Mouse (Mus musculus) midbrain, embryonic 12.5 days (tissue): ENCODE data around the gene Ackr2. TPM values are rescaled to one million over a fixed set of nuclear protein-coding genes. Genes with fewer than 3 reads are reported as not detected.
A peak's percentile ranks its signal among the peaks of the same experiment; 100 is the strongest.

Experiments used
- ATAC-seq: fragments of 200-750 bp; cut with Nextera tagmentation; 2 replicates; pipeline ENCODE4 v1.8.0; 2017; ENCODE audit warnings: low read depth, moderate TSS enrichment, moderate library complexity; ENCODE audit not compliant: low FRiP score
- H3K27ac ChIP-seq: fragments of 300-500 bp; sonication (generic); replicated peaks from 2 replicates; pipeline ENCODE4 v1.5.1; 2016; ENCODE audit warnings: mild to moderate bottlenecking
- H3K27me3 ChIP-seq: fragments of 300-500 bp; sonication (generic); 2 replicates; pipeline ENCODE4 v1.6.1; 2016; ENCODE audit warnings: mild to moderate bottlenecking
- H3K36me3 ChIP-seq: fragments of 300-500 bp; sonication (generic); 2 replicates; pipeline ENCODE4 v1.6.1; 2016
- H3K4me1 ChIP-seq: fragments of 300-500 bp; sonication (generic); 2 replicates; pipeline ENCODE4 v1.6.1; 2016
- H3K4me2 ChIP-seq: fragments of 300-500 bp; sonication (generic); replicated peaks from 2 replicates; pipeline ENCODE4 v1.6.1; 2016; ENCODE audit warnings: mild to moderate bottlenecking, moderate library complexity
- H3K4me3 ChIP-seq: fragments of 300-500 bp; sonication (generic); 2 replicates; pipeline ENCODE4 v1.5.1; 2016; ENCODE audit warnings: mild to moderate bottlenecking
- H3K9ac ChIP-seq: fragments of 300-500 bp; sonication (generic); replicated peaks from 2 replicates; pipeline ENCODE4 v1.6.1; 2016; ENCODE audit warnings: mild to moderate bottlenecking, moderate library complexity
- H3K9me3 ChIP-seq: fragments of 300-500 bp; sonication (generic); 2 replicates; pipeline ENCODE4 v1.6.1; 2016; ENCODE audit warnings: mild to moderate bottlenecking
- WGBS: fragments of 180-500 bp; shearing (Covaris S2); methylation state at CpG from one replicate; pipeline ENCODE4 v1.1.7; 2016; 5-methylcytosine and 5-hydroxymethylcytosine counted together
- polyA plus RNA-seq: library from polyadenylated mRNA; unstranded; fragments of >200 nt; fragmentation: Nextera tagmentation; extraction: Ambion mirVana; gene quantifications from 2 replicates; pipeline ENCODE4 v1.2.1, GENCODE M21; 2016

Gene Ackr2
- polyA plus RNA-seq, result 1.1 and 1.4 TPM in 2 replicates

DNA sequence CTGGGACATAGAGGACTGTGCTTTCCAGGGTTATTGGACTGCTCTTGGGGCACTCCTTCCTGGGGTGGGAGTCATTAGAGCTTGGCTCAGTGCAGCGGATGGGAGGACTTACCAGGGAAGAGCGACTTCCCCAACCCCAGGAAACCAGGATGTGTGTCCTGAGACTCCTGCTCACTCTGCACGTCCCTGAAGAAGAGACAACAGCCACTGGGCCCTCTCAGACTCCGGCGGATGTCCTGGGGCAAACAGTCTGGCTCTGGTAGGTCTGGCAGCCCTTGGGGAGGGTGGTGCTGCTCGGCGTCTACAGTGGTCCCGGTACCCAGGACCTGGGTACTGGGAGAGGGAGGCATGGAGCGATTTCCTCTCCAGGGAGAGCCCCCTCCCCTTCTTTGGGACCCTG lies at the start of gene Ackr2:
Gene Ackr2, plus strand, starts transcription at position 111 of the 400 bp plus-strand sequence.
- Histone ChIP-seq H3K4me1 (no peaks in the 10 kb centered on the region; the same call in 1 of the 2 replicates), H3K4me3 (no peak within 1 kb of the TSS), H3K27ac (no peak within 1 kb of the TSS), H3K4me2 (no peak within 1 kb of the TSS), H3K36me3 (no peaks in the 10 kb centered on the region), H3K27me3 (no peaks in the 10 kb centered on the region), H3K9me3 (no peaks in the 10 kb centered on the region), H3K9ac (no peak within 1 kb of the TSS)
- WGBS, result 81% methylated on average over 9 of the region's 9 CpGs
- ATAC-seq, result no peak

- H3K9ac ChIP-seq, result no peak overlapping the region
- H3K27me3 ChIP-seq, result no peaks in the 10 kb centered on the region
- no peak overlapping the region for H3K4me2 ChIP-seq
- H3K27ac ChIP-seq, result no peak overlapping the region
- H3K36me3 ChIP-seq, result peaks cover 28% of the 10 kb centered on the region
- H3K4me3 ChIP-seq, result no peak overlapping the region
- 97% methylated on average over 3 of the region's 3 CpGs for WGBS
- H3K4me1 ChIP-seq, result peaks cover 9% of the 10 kb centered on the region
- no peaks in the 10 kb centered on the region for H3K9me3 ChIP-seq
- no peak for ATAC-seq
These were observed 43.9 kb upstream of the Ackr2 start for GRCm38 (mm10) chr9:121854246-121854645.

- no peak; the same call in 1 of the 2 replicates for ATAC-seq
- Histone ChIP-seq H3K27me3 (no peaks in the 10 kb centered on the region), H3K4me1 (peaks cover 9% of the 10 kb centered on the region), H3K9ac (peak overlapping the region; percentile 82), H3K4me3 (peak overlapping the region; percentile 84), H3K9me3 (no peaks in the 10 kb centered on the region), H3K4me2 (peak overlapping the region; percentile 71), H3K36me3 (peaks cover 5% of the 10 kb centered on the region; the same call in 1 of the 2 replicates), H3K27ac (peak overlapping the region; percentile 96)
- 1% methylated on average over 39 of the region's 39 CpGs for WGBS
These were observed 41.3 kb upstream of the Ackr2 start for GRCm38 (mm10) chr9:121856649-121857416.

DNA sequence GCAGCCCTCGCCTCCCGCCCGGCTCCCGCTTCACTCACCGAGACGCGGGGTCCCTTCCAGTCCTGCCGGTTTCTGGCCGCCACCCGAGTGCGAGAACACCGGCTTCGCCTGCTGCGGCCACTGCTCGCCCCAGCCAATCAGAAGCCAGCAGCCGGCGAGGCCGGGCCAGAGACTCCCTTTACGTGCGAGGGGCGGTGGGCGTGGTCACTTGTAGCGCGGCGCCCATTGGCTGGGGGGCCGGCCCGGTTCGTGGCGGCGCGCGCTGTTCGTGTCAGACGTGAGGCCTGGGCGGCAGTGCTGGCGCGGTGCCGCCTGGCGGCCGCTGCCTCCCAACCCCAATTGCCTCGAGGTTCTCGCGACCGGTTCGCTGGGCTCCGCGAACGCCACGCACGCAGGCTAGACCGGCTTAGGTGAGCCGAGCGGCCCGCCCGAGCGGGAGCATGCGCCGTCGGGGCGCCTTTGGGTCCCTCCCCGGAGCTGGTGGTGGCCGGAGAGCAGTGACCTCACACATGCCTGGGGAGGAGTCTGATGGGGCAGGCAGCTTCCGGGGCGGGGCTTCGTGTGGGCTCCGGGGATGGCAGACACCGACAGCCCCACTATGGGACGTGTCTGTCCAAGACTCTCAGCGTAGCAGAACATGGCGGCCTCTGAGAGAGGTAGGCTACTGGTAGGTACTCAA lies 40.5 kb upstream of the Ackr2 start:
- Histone ChIP-seq H3K4me3 (peak overlapping the region; percentile 84), H3K4me2 (peak overlapping the region; percentile 71), H3K9ac (peak overlapping the region; percentile 82), H3K4me1 (peaks cover 9% of the 10 kb centered on the region), H3K9me3 (no peaks in the 10 kb centered on the region), H3K36me3 (no peaks in the 10 kb centered on the region), H3K27ac (peak overlapping the region; percentile 96), H3K27me3 (no peaks in the 10 kb centered on the region)
- ATAC-seq, result peak; percentile 98
- whole genome bisulfite sequencing, result 1% methylated on average over 70 of the region's 70 CpGs

DNA sequence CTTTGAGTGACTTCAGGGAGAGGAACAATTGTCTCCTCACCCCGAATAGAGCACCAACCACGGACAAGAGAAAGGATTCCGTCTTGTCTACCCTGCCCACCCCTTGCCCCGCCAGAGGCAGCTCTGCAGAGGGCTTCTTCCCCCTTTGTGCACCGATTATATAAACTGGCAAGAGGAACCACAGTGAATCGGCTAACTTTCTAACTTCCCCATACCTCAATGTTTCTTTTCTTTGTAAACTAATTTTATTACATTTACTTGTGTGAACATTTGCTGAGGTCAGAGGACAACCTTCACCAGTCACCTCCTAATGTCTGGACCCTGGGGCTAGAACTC lies 40.0 kb upstream of the Ackr2 start, which contains the start of gene Higd1a:
Gene Higd1a, minus strand, starts transcription at position 210 of the 336 bp plus-strand sequence.
- no peak for ATAC-seq
- Histone ChIP-seq H3K4me2 (peak within 1 kb of the TSS; percentile 71), H3K9ac (peak within 1 kb of the TSS; percentile 82), H3K27me3 (no peaks in the 10 kb centered on the region), H3K9me3 (no peaks in the 10 kb centered on the region), H3K36me3 (no peaks in the 10 kb centered on the region), H3K4me1 (peaks cover 9% of the 10 kb centered on the region), H3K4me3 (peak within 1 kb of the TSS; percentile 84), H3K27ac (peak within 1 kb of the TSS; percentile 96)
- WGBS, result 15% methylated on average over 6 of the region's 6 CpGs

- Histone ChIP-seq H3K4me3 (no peak overlapping the region), H3K36me3 (no peaks in the 10 kb centered on the region), H3K9ac (no peak overlapping the region), H3K27ac (no peak overlapping the region), H3K27me3 (no peaks in the 10 kb centered on the region), H3K4me2 (no peak overlapping the region), H3K4me1 (peaks cover 9% of the 10 kb centered on the region), H3K9me3 (no peaks in the 10 kb centered on the region)
- ATAC-seq, result no peak
- 95% methylated on average over 2 of the region's 2 CpGs for WGBS
These were observed 38.8 kb upstream of the Ackr2 start for GRCm38 (mm10) chr9:121859345-121859744.

DNA sequence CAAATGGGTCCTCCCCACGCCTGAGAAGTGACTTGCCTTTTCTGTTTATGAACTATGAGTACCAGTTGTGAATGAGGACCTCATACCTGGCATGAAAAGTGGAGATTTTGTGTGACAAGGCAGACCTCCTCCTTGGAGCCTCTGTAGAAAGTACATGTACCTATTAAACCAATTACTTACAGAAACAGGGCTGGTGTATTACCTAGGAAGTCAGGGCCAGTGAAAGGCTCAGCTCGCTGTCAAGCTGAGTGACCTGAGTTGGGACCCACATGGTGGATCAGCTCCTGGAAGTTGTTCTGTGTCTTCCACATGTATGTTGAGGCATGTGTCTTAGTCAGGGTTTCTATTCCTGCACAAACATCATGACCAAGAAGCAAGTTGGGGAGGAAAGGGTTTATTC lies 37.2 kb upstream of the Ackr2 start:
- Histone ChIP-seq H3K27ac (no peak overlapping the region), H3K36me3 (no peaks in the 10 kb centered on the region), H3K4me3 (no peak overlapping the region), H3K9me3 (no peaks in the 10 kb centered on the region), H3K4me2 (no peak overlapping the region), H3K27me3 (no peaks in the 10 kb centered on the region), H3K4me1 (peaks cover 9% of the 10 kb centered on the region), H3K9ac (no peak overlapping the region)
- ATAC-seq, result no peak
- WGBS, result 87% methylated on average over 2 of the region's 2 CpGs

DNA sequence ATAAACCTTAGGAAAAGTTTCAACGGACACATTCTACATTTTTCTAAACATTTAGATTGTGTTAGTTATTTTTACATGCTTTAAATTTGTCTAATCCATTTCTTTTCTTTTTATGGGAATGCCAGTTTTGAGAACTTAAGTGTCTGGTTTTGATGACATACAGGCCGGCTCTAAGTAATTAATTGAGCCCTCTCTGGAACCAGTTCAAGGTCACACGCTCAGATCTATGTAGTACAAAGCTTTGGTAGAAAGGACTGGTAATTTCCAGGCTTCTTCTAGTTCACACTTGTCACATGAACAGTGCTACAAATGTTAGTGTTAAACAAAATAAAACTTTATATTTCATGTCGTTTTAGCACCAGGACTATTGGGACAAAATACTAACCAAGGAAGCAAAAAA lies 33.3 kb upstream of the Ackr2 start:
- H3K9me3 ChIP-seq, result no peaks in the 10 kb centered on the region
- H3K36me3 ChIP-seq, result no peaks in the 10 kb centered on the region
- no peak overlapping the region for H3K4me2 ChIP-seq
- no peaks in the 10 kb centered on the region; the same call in 1 of the 2 replicates for H3K27me3 ChIP-seq
- WGBS, result 76% methylated on average over 4 of the region's 4 CpGs
- H3K4me1 ChIP-seq, result 0 out of 2 replicates have a peak, but pooled peaks cover 3% of the 10 kb centered on the region
- H3K9ac ChIP-seq, result no peak overlapping the region
- H3K4me3 ChIP-seq, result no peak overlapping the region
- no peak for ATAC-seq
- no peak overlapping the region for H3K27ac ChIP-seq

GRCm38 (mm10) chr9:121865425-121866008 lies 32.6 kb upstream of the Ackr2 start:
- Histone ChIP-seq H3K27ac (no peak overlapping the region), H3K9me3 (no peaks in the 10 kb centered on the region), H3K36me3 (no peaks in the 10 kb centered on the region), H3K4me3 (no peak overlapping the region), H3K4me1 (0 out of 2 replicates have a peak, but pooled peaks cover 6% of the 10 kb centered on the region), H3K27me3 (no peaks in the 10 kb centered on the region; the same call in 1 of the 2 replicates), H3K9ac (no peak overlapping the region), H3K4me2 (no peak overlapping the region)
- WGBS, result 55% methylated on average over 3 of the region's 3 CpGs
- ATAC-seq, result no peak

DNA sequence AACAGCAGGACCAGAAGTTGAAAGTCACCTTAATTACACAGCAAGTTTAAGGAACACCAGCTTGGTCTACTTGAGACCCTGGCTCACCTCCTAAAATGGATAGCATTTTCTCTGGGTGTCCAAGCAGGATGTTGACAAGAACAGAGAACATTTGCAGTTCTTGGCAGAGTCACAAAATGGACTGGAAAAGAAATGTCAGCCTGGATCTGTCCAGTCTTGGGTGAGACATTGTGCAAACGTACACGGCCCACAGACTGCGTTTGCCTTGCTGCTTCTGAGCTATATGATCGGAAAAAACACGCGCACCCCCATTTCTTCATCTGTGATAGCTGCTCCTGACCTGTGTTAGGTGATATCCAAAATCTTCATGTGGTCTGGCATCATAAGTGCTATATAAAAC lies 30.5 kb upstream of the Ackr2 start:
- 0 out of 2 replicates have a peak, but pooled peaks cover 6% of the 10 kb centered on the region for H3K4me1 ChIP-seq

GRCm38 (mm10) chr9:121868236-121868635 lies 29.9 kb upstream of the Ackr2 start:
- Histone ChIP-seq H3K9me3 (no peaks in the 10 kb centered on the region), H3K4me3 (no peak overlapping the region), H3K4me1 (0 out of 2 replicates have a peak, but pooled peaks cover 6% of the 10 kb centered on the region), H3K27me3 (no peaks in the 10 kb centered on the region; the same call in 1 of the 2 replicates), H3K27ac (no peak overlapping the region), H3K4me2 (no peak overlapping the region), H3K36me3 (no peaks in the 10 kb centered on the region), H3K9ac (no peak overlapping the region)
- no peak for ATAC-seq
- 90% methylated on average over 6 of the region's 6 CpGs for WGBS

More for the DNA sequence above, 30.5 kb upstream of the Ackr2 start:
- Histone ChIP-seq H3K27ac (no peak overlapping the region), H3K27me3 (no peaks in the 10 kb centered on the region; the same call in 1 of the 2 replicates), H3K36me3 (no peaks in the 10 kb centered on the region), H3K4me2 (no peak overlapping the region), H3K9ac (no peak overlapping the region), H3K9me3 (no peaks in the 10 kb centered on the region), H3K4me3 (no peak overlapping the region)
- no peak for ATAC-seq
- 92% methylated on average over 6 of the region's 6 CpGs for WGBS

DNA sequence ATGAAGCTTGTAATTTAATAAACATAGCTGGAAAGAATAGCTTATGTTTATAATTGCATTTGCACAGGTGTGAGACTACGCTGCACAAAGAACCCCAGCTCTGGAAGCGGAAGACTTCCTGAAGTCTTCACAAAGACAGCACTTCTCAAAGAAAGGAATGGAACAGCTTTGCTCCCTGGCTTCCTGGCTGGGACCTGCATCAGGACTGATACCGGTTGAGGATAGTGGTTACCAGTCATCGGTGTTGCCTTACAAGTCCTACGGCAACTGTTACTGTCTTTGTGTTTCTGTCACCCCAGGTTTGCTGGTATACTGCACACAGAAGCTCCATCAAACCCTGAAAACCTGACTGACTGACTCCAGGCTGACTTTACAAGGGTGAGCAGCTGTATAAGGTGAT lies 28.7 kb upstream of the Ackr2 start:
- H3K4me1 ChIP-seq, result 0 out of 2 replicates have a peak, but pooled peaks cover 6% of the 10 kb centered on the region
- no peak for ATAC-seq
- no peak overlapping the region for H3K27ac ChIP-seq
- 88% methylated on average over 5 of the region's 5 CpGs for WGBS
- H3K9me3 ChIP-seq, result no peaks in the 10 kb centered on the region
- no peak overlapping the region for H3K9ac ChIP-seq
- H3K36me3 ChIP-seq, result no peaks in the 10 kb centered on the region
- no peak overlapping the region for H3K4me2 ChIP-seq
- no peak overlapping the region for H3K4me3 ChIP-seq
- no peaks in the 10 kb centered on the region; the same call in 1 of the 2 replicates for H3K27me3 ChIP-seq
